Mouse (Mus musculus) brown adipose tissue, adult 24 weeks (tissue): ENCODE measurements around the gene Gm3696. TPM values are rescaled to one million over a fixed set of nuclear protein-coding genes. Genes with fewer than 3 reads are reported as not detected.
A peak's percentile ranks its signal among the peaks of the same experiment; 100 is the strongest.
"Not testable (repeated sequence)": the region's sequence is repeated elsewhere in the genome, so short reads cannot be mapped to it uniquely, and the experiment has no call there.

Experiments
- H3K27ac ChIP-seq: fragments of 200-500 bp; replicated peaks from 2 replicates; pipeline ENCODE4 v1.5.1; 2012; ENCODE audit warnings: low read depth, mild to moderate bottlenecking, low read length
- H3K4me1 ChIP-seq: fragments of 200-500 bp; 2 replicates; pipeline ENCODE4 v1.6.1; 2012; ENCODE audit warnings: low read length, mixed read lengths; ENCODE audit not compliant: control insufficient read depth, insufficient read depth, insufficient read length
- H3K4me3 ChIP-seq: fragments of 200-500 bp; 2 replicates; pipeline ENCODE4 v1.5.1; 2012; ENCODE audit warnings: low read depth, mild to moderate bottlenecking, low read length, moderate library complexity; ENCODE audit not compliant: insufficient read depth
- polyA plus RNA-seq: library from polyadenylated mRNA; stranded (reverse); fragments of >200 nt; gene quantifications from 2 replicates; pipeline ENCODE4 v1.2.4, GENCODE M21; 2012; ENCODE audit not compliant: missing spikeins, insufficient read depth, insufficient read length

Gene Gm3696
- polyA plus RNA-seq, result not detected in 2 replicates

DNA sequence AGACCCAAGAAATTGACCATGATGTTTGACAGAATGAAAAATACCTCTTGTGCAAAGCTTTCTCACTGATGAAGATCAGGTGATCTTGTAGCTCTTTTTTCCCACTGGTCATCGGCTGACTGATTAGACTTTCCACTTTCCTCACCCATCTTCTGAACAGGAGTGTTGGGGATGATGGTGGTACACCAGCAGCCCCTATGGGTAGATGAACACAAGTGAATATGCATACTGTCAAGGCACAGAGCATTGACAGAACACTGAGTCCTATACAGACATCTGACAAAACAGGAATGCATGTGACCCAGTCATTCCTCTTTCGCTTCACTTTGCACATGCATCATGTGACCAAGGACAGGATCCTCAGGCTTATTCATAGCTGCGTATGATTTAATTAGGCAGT is at the start of gene Gm3696:
Gene Gm3696, minus strand, starts transcription at position 101 of the 400 bp plus-strand sequence.
- H3K4me1 ChIP-seq, H3K27ac ChIP-seq, H3K4me3 ChIP-seq: not testable (repeated sequence)

DNA sequence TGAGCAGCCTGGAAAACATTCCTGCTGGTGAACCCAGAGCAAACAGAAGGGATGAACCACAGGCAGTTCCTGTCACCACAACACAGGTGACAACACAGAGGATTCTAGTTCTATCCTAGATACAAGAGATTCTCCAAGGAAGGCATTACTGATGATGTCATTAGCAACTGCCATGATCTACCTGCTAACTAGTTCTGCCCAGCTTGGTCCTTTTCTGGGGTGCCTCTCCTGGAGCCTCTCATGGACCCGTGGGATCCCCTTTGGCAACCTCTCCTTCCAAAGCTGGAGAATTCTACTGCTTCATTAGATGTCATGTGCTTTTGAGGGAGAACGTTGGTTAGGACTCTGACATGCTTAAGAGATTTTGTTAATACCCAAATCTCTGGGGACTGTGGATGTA is 24.9 kb upstream of the Gm3696 start, which contains the start of gene Gm6676:
Gene Gm6676, minus strand, starts transcription at position 101 of the 400 bp plus-strand sequence.
- H3K27ac ChIP-seq, H3K4me1 ChIP-seq, H3K4me3 ChIP-seq: not testable (repeated sequence)

DNA sequence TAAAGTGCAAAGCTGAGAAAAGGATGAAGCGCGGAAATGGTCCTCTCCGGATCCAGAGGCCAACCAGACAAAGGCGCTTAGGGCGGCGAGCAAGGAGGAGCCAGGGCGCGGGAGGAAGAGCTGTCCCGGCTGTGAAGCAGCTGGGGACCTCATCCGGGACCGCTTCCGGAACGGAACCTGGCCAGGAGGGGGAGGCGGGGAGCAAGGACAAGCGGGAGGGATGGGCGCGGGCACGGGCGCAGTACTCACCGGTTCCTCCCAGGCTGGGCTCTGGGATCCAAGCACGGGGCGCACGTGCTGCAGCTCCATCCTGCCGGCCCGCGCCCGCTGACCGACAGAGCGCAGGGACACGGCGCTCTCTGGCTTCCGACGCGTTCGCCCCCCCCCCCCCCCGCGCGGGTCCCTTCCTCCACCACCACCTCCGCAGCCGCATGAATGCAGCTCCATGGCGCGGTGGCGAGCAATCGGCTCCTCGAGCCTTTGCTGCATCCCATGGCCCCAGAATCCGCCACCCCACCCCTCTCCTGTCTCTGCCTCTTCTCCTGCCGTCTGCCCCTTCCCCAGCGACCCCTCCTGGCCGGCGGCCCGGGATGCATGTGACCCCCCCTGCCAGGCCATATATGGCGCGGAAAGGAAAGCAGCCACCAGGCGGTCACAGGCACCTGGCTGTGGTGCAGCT is 4.8 kb upstream of the Gm3696 start:
- peak overlapping the region; percentile 32; the same call in 1 of the 2 replicates for H3K4me3 ChIP-seq
- peak overlapping the region; percentile 66 for H3K27ac ChIP-seq
- not testable (repeated sequence) for H3K4me1 ChIP-seq

DNA sequence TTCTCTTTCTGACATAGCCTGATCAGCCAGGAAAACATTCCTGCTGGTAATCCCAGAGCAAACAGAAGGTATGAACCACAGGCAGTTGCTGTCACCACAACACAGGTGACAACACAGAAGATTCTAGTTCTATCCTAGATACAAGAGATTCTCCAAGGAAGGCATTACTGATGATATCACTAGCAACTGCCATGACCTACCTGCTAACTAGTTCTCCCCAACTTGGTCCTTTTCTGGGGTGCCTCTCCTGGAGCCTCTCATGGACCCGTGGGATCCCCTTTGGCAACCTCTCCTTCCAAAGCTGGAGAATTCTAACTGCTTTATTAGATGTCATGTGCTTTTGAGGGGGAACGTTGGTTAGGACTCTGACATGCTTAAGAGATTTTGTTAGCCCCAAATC is 55.6 kb downstream of the Gm3696 start, which contains the start of gene Gm3685:
Gene Gm3685, minus strand, starts transcription at position 101 of the 400 bp plus-strand sequence.
- H3K4me3 ChIP-seq, H3K27ac ChIP-seq, H3K4me1 ChIP-seq: not testable (repeated sequence)

Other genes starting within 250 kb of the Gm3696 start
- not detected in 2 replicates for gene Gm3667, start 210.7 kb downstream of the Gm3696 start, polyA plus RNA-seq
- gene Gm6356, start 126.8 kb downstream of the Gm3696 start, polyA plus RNA-seq, result not detected in 2 replicates
- gene Gm10406, start 73.2 kb downstream of the Gm3696 start, polyA plus RNA-seq, result not detected in 2 replicates
- gene Gm3685, start 55.7 kb downstream of the Gm3696 start, polyA plus RNA-seq, result not detected in 2 replicates
- not detected in 2 replicates for gene Gm6676, start 24.8 kb upstream of the Gm3696 start, polyA plus RNA-seq
- gene Gm3512, start 73.9 kb upstream of the Gm3696 start, polyA plus RNA-seq, result not detected in 2 replicates
- gene Gm16434, start 93.9 kb upstream of the Gm3696 start, polyA plus RNA-seq, result not detected in 2 replicates
- not detected in 2 replicates for gene Gm3727, start 164.1 kb upstream of the Gm3696 start, polyA plus RNA-seq
- not detected in 2 replicates for gene Gm3739, start 214.4 kb upstream of the Gm3696 start, polyA plus RNA-seq
- gene Gm5797, start 231.8 kb upstream of the Gm3696 start, polyA plus RNA-seq, result not detected in 2 replicates